Mouse (Mus musculus): ENCODE measurements around the gene Dhx57.

DNA sequence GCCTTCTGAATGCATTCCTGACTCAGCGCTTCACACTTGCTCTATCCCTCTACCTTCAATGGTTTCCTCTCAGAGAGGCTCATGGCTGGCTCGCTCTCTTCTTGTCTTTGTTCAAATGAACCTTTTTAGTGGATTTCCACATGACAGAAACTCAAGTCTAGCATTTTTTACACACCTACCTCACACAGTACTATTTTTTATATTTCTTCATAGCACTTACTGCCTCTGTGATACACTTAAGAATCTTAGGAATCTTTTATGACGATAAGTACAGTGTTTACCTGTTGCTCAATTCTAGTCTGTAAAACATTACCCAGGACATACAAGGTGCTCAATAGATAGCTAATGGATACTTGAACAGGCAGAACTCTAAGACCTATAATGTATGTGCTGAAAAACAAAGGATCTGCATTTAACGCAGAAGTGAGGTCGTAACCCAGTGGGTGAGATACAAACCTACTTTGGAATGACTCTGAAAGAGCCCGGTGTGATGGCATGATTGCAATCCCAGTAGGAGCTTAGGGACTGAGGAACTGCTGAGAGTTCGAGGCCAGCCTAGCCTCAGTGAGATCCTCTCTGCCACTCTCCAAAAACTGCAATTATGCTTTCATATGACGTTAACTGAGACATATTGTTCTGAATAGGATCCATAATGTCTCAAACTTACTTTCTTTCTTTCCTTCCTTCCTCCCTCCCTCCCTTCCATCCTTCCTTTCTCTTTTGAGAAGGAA is 10.8 kb downstream of the Dhx57 start:
- TF ChIP-seq CTCF (IDR thresholded peaks at IDR 0.05; ENCODE audit: control insufficient read depth, insufficient read depth, low read length) (no peak), POLR2A (IDR thresholded peaks at IDR 0.05; ENCODE audit: borderline replicate concordance, control insufficient read depth, low read depth, low read length) (no peak)

Data from bone marrow, adult 2 months (tissue).